Mouse (Mus musculus) midbrain, embryonic 12.5 days (tissue): ENCODE measurements at regions not wholly inside any gene's neighbourhood (a gene's known extent, or its start where the extent isn't known, plus 50 kb on each side); places are given as distances from the start of the nearest gene placed in this dataset.

ENCODE experiments used
- ATAC-seq: fragments of 200-750 bp; cut with Nextera tagmentation; 2 replicates; pipeline ENCODE4 v1.8.0; 2017; ENCODE audit warnings: low read depth, moderate TSS enrichment, moderate library complexity; ENCODE audit not compliant: low FRiP score
- H3K27ac ChIP-seq: fragments of 300-500 bp; sonication (generic); replicated peaks from 2 replicates; pipeline ENCODE4 v1.5.1; 2016; ENCODE audit warnings: mild to moderate bottlenecking
- H3K27me3 ChIP-seq: fragments of 300-500 bp; sonication (generic); 2 replicates; pipeline ENCODE4 v1.6.1; 2016; ENCODE audit warnings: mild to moderate bottlenecking
- H3K36me3 ChIP-seq: fragments of 300-500 bp; sonication (generic); 2 replicates; pipeline ENCODE4 v1.6.1; 2016
- H3K4me1 ChIP-seq: fragments of 300-500 bp; sonication (generic); 2 replicates; pipeline ENCODE4 v1.6.1; 2016
- H3K4me2 ChIP-seq: fragments of 300-500 bp; sonication (generic); replicated peaks from 2 replicates; pipeline ENCODE4 v1.6.1; 2016; ENCODE audit warnings: mild to moderate bottlenecking, moderate library complexity
- H3K4me3 ChIP-seq: fragments of 300-500 bp; sonication (generic); 2 replicates; pipeline ENCODE4 v1.5.1; 2016; ENCODE audit warnings: mild to moderate bottlenecking
- H3K9ac ChIP-seq: fragments of 300-500 bp; sonication (generic); replicated peaks from 2 replicates; pipeline ENCODE4 v1.6.1; 2016; ENCODE audit warnings: mild to moderate bottlenecking, moderate library complexity
- H3K9me3 ChIP-seq: fragments of 300-500 bp; sonication (generic); 2 replicates; pipeline ENCODE4 v1.6.1; 2016; ENCODE audit warnings: mild to moderate bottlenecking
- WGBS: fragments of 180-500 bp; shearing (Covaris S2); methylation state at CpG from one replicate; pipeline ENCODE4 v1.1.7; 2016; 5-methylcytosine and 5-hydroxymethylcytosine counted together

GRCm38 (mm10) chr2:38420498-38420897 lies 81.4 kb downstream of the Lhx2 start:
- no peak for ATAC-seq
- Histone ChIP-seq H3K27ac (no peak overlapping the region), H3K4me1 (peaks cover 26% of the 10 kb centered on the region), H3K4me2 (no peak overlapping the region), H3K36me3 (no peaks in the 10 kb centered on the region), H3K9me3 (no peaks in the 10 kb centered on the region), H3K9ac (no peak overlapping the region), H3K4me3 (no peak overlapping the region), H3K27me3 (peaks cover 40% of the 10 kb centered on the region)
- 66% methylated on average over 3 of the region's 3 CpGs for WGBS

- H3K36me3 ChIP-seq = no peaks in the 10 kb centered on the region
- H3K9me3 ChIP-seq = no peaks in the 10 kb centered on the region
- no peak overlapping the region for H3K4me2 ChIP-seq
- ATAC-seq = no peak
- H3K9ac ChIP-seq = no peak overlapping the region
- H3K4me1 ChIP-seq = peaks cover 28% of the 10 kb centered on the region
- no peak overlapping the region for H3K27ac ChIP-seq
- peaks cover 41% of the 10 kb centered on the region for H3K27me3 ChIP-seq
- 81% methylated on average over 3 of the region's 3 CpGs for WGBS
- no peak overlapping the region for H3K4me3 ChIP-seq
Measured at GRCm38 (mm10) chr2:38422406-38422805, 83.3 kb downstream of the Lhx2 start.

- H3K36me3 ChIP-seq = no peaks in the 10 kb centered on the region
- H3K9ac ChIP-seq = peak overlapping the region; percentile 13
- no peak overlapping the region for H3K4me3 ChIP-seq
- peak overlapping the region; percentile 95 for H3K27ac ChIP-seq
- ATAC-seq = peak; percentile 11
- peaks cover 36% of the 10 kb centered on the region for H3K27me3 ChIP-seq
- H3K4me2 ChIP-seq = peak overlapping the region; percentile 37
- peaks cover 28% of the 10 kb centered on the region for H3K4me1 ChIP-seq
- H3K9me3 ChIP-seq = no peaks in the 10 kb centered on the region
- WGBS = 11% methylated on average over 7 of the region's 7 CpGs
Measured at GRCm38 (mm10) chr2:38423886-38424277, 84.8 kb downstream of the Lhx2 start.

GRCm38 (mm10) chr2:38424278-38424931 lies 85.3 kb downstream of the Lhx2 start:
- under 1% methylated on average over 20 of the region's 22 CpGs for WGBS
- Histone ChIP-seq H3K4me3 (no peak overlapping the region), H3K9me3 (no peaks in the 10 kb centered on the region), H3K4me2 (peak overlapping the region; percentile 37), H3K4me1 (peaks cover 28% of the 10 kb centered on the region), H3K27me3 (peaks cover 35% of the 10 kb centered on the region), H3K36me3 (no peaks in the 10 kb centered on the region), H3K9ac (peak overlapping the region; percentile 13), H3K27ac (peak overlapping the region; percentile 95)
- ATAC-seq = peak; percentile 96

GRCm38 (mm10) chr2:38424976-38425375 lies 85.9 kb downstream of the Lhx2 start:
- WGBS = 9% methylated on average over 9 of the region's 9 CpGs
- no peak overlapping the region for H3K4me3 ChIP-seq
- peak; percentile 56; the same call in 1 of the 2 replicates for ATAC-seq
- peaks cover 28% of the 10 kb centered on the region for H3K4me1 ChIP-seq
- peak overlapping the region; percentile 95 for H3K27ac ChIP-seq
- peak overlapping the region; percentile 37 for H3K4me2 ChIP-seq
- no peaks in the 10 kb centered on the region for H3K9me3 ChIP-seq
- H3K27me3 ChIP-seq = peaks cover 34% of the 10 kb centered on the region
- H3K9ac ChIP-seq = peak overlapping the region; percentile 13; the same call in 1 of the 2 replicates
- no peaks in the 10 kb centered on the region for H3K36me3 ChIP-seq

- Histone ChIP-seq H3K9me3 (no peaks in the 10 kb centered on the region), H3K27ac (no peak overlapping the region), H3K4me1 (peaks cover 8% of the 10 kb centered on the region), H3K4me3 (no peak overlapping the region), H3K27me3 (peaks cover 32% of the 10 kb centered on the region), H3K9ac (no peak overlapping the region), H3K4me2 (no peak overlapping the region), H3K36me3 (no peaks in the 10 kb centered on the region)
- no peak for ATAC-seq
- 41% methylated on average over 6 of the region's 6 CpGs for WGBS
Measured at GRCm38 (mm10) chr2:38429752-38430378, 81.6 kb upstream of the Nek6 start.

- H3K4me2 ChIP-seq = no peak overlapping the region
- 60% methylated on average over 5 of the region's 5 CpGs for WGBS
- no peak overlapping the region for H3K27ac ChIP-seq
- no peak for ATAC-seq
- no peak overlapping the region for H3K4me3 ChIP-seq
- no peaks in the 10 kb centered on the region for H3K9me3 ChIP-seq
- no peaks in the 10 kb centered on the region for H3K36me3 ChIP-seq
- H3K9ac ChIP-seq = no peak overlapping the region
- H3K4me1 ChIP-seq = no peaks in the 10 kb centered on the region
- peaks cover 28% of the 10 kb centered on the region for H3K27me3 ChIP-seq
Measured at GRCm38 (mm10) chr2:38431546-38431945, 79.9 kb upstream of the Nek6 start.

- Histone ChIP-seq H3K36me3 (no peaks in the 10 kb centered on the region), H3K4me2 (no peak overlapping the region), H3K9me3 (no peaks in the 10 kb centered on the region), H3K27ac (no peak overlapping the region), H3K9ac (no peak overlapping the region), H3K27me3 (peaks cover 23% of the 10 kb centered on the region), H3K4me1 (no peaks in the 10 kb centered on the region), H3K4me3 (no peak overlapping the region)
- no peak for ATAC-seq
- 18% methylated on average over 3 of the region's 3 CpGs for WGBS
Measured at GRCm38 (mm10) chr2:38433736-38434135, 77.7 kb upstream of the Nek6 start.

GRCm38 (mm10) chr2:38436701-38437100 lies 74.7 kb upstream of the Nek6 start:
- Histone ChIP-seq H3K27ac (no peak overlapping the region), H3K4me3 (no peak overlapping the region), H3K9ac (no peak overlapping the region), H3K9me3 (no peaks in the 10 kb centered on the region), H3K4me1 (no peaks in the 10 kb centered on the region), H3K27me3 (peaks cover 11% of the 10 kb centered on the region; the same call in 1 of the 2 replicates), H3K36me3 (no peaks in the 10 kb centered on the region), H3K4me2 (no peak overlapping the region)
- no peak for ATAC-seq
- WGBS = 79% methylated on average over 4 of the region's 4 CpGs

GRCm38 (mm10) chr2:38439191-38439590 lies 72.3 kb upstream of the Nek6 start:
- H3K4me3 ChIP-seq = no peak overlapping the region
- H3K9ac ChIP-seq = no peak overlapping the region
- H3K36me3 ChIP-seq = no peaks in the 10 kb centered on the region
- no peaks in the 10 kb centered on the region for H3K9me3 ChIP-seq
- WGBS = 91% methylated on average over 6 of the region's 6 CpGs
- no peaks in the 10 kb centered on the region; the same call in 1 of the 2 replicates for H3K27me3 ChIP-seq
- no peaks in the 10 kb centered on the region for H3K4me1 ChIP-seq
- no peak overlapping the region for H3K27ac ChIP-seq
- no peak overlapping the region for H3K4me2 ChIP-seq
- ATAC-seq = no peak

- Histone ChIP-seq H3K4me2 (no peak overlapping the region), H3K4me1 (no peaks in the 10 kb centered on the region), H3K27me3 (no peaks in the 10 kb centered on the region; the same call in 1 of the 2 replicates), H3K36me3 (no peaks in the 10 kb centered on the region), H3K4me3 (no peak overlapping the region), H3K9ac (no peak overlapping the region), H3K27ac (no peak overlapping the region), H3K9me3 (no peaks in the 10 kb centered on the region)
- WGBS = 72% methylated on average over 5 of the region's 5 CpGs
- no peak for ATAC-seq
Measured at GRCm38 (mm10) chr2:38439973-38440372, 71.5 kb upstream of the Nek6 start.

- no peak overlapping the region for H3K4me3 ChIP-seq
- H3K9ac ChIP-seq = no peak overlapping the region
- H3K4me2 ChIP-seq = no peak overlapping the region
- H3K36me3 ChIP-seq = no peaks in the 10 kb centered on the region
- H3K9me3 ChIP-seq = no peaks in the 10 kb centered on the region
- no peak overlapping the region for H3K27ac ChIP-seq
- H3K4me1 ChIP-seq = 0 out of 2 replicates have a peak, but pooled peaks cover 1% of the 10 kb centered on the region
- no peak for ATAC-seq
- H3K27me3 ChIP-seq = no peaks in the 10 kb centered on the region
- WGBS = 91% methylated on average over 6 of the region's 6 CpGs
Measured at GRCm38 (mm10) chr2:38449092-38449491, 62.4 kb upstream of the Nek6 start.
